Mouse (Mus musculus) layer of hippocampus, adult 9-10 months (tissue): ENCODE data around the gene Stard3nl.

Experiments
- DNase-seq: peaks from one replicate; pipeline ENCODE4 v3.0.0; 2022; ENCODE audit warnings: low spot score

The Stard3nl gene

GRCm38 (mm10) chr13:19395688-19396354, at the start of gene Stard3nl:
Stard3nl (minus strand) TSS chr13:19395795.
- DNase-seq: peak; percentile 99

- peak; percentile 48 for DNase-seq
Measured at GRCm38 (mm10) chr13:19438040-19438439, 42.4 kb upstream of the Stard3nl start.

GRCm38 (mm10) chr13:19429812-19430370, 34.3 kb upstream of the Stard3nl start:
- no peak for DNase-seq

GRCm38 (mm10) chr13:19428076-19428475, 32.5 kb upstream of the Stard3nl start:
- DNase-seq: no peak

- DNase-seq: no peak
Measured at GRCm38 (mm10) chr13:19424563-19424962, 29.0 kb upstream of the Stard3nl start.

- DNase-seq: no peak
Measured at GRCm38 (mm10) chr13:19422521-19422920, 26.9 kb upstream of the Stard3nl start.

- no peak for DNase-seq
Measured at GRCm38 (mm10) chr13:19417885-19418521, 22.4 kb upstream of the Stard3nl start.

GRCm38 (mm10) chr13:19415894-19416531, 20.4 kb upstream of the Stard3nl start:
- no peak for DNase-seq

GRCm38 (mm10) chr13:19415337-19415736, 19.7 kb upstream of the Stard3nl start:
- DNase-seq: no peak

GRCm38 (mm10) chr13:19412334-19412939, 16.8 kb upstream of the Stard3nl start:
- no peak for DNase-seq

GRCm38 (mm10) chr13:19411886-19412285, 16.3 kb upstream of the Stard3nl start:
- no peak for DNase-seq

- no peak for DNase-seq
Measured at GRCm38 (mm10) chr13:19410694-19411093, 15.1 kb upstream of the Stard3nl start.

GRCm38 (mm10) chr13:19407953-19408352, 12.4 kb upstream of the Stard3nl start:
- no peak for DNase-seq

GRCm38 (mm10) chr13:19404623-19405022, 9.0 kb upstream of the Stard3nl start:
- no peak for DNase-seq

GRCm38 (mm10) chr13:19394798-19395687, 552 bp downstream of the Stard3nl start:
- no peak for DNase-seq

GRCm38 (mm10) chr13:19394171-19394570, 1.4 kb downstream of the Stard3nl start:
- no peak for DNase-seq

- DNase-seq: no peak
Measured at GRCm38 (mm10) chr13:19393731-19394130, 1.9 kb downstream of the Stard3nl start.

GRCm38 (mm10) chr13:19391608-19392007, 4.0 kb downstream of the Stard3nl start:
- no peak for DNase-seq

- DNase-seq: no peak
Measured at GRCm38 (mm10) chr13:19390296-19390695, 5.3 kb downstream of the Stard3nl start.

GRCm38 (mm10) chr13:19389896-19390295, 5.7 kb downstream of the Stard3nl start:
- no peak for DNase-seq

GRCm38 (mm10) chr13:19389434-19389833, 6.2 kb downstream of the Stard3nl start:
- DNase-seq: no peak
